Mouse (Mus musculus): Measurements from ENCODE around the gene Il4i1. TPM values are rescaled to one million over a fixed set of nuclear protein-coding genes. Genes with fewer than 3 reads are reported as not detected.
"Not testable (repeated sequence)": the region's sequence is repeated elsewhere in the genome, so short reads cannot be mapped to it uniquely, and the experiment has no call there.

Gene Il4i1
- total RNA-seq, 2 experiments from 2014 or later = 2.3 to 2.6 TPM

DNA sequence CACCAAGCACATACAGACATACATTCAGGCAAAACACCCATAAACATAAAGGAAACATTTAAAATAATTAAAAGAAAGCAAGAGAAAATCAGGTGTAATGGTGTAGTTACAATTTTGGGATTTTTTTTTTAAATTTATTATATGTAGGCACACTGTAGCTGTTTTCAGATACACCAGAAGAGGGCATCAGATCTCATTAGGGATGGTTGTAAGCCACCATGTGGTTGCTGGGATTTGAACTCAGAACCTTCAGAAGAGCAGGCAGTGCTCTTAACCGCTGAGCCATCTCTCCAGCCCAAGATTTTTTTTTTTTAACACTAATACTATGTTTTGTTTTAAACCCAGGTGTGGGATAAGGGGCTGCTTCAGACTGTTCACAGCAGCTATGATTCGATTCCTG lies 55.6 kb downstream of the Il4i1 start:
- DNase-seq; intact Hi-C loops (cut with DNase I; ENCODE audit: low total_unique reads): not testable (repeated sequence)

DNA sequence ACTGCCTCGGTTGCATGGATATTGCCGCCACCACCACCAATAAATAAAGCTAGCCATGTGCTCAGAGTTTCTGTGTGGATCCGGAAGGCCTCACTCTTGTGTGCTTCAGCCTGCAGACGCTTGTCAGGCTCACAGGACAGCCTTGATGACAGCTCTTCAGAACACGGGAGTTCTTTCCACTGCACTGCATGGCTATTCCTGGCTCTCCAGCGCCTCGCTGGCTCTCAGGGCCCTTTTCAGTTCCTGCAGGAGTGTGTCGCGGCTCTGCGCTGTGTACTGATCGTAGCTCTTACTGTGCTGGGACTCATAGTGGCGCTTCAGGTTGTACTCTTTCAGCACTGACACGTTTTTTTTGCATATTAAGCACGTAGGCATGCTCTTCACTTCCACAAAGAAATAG lies 61.6 kb downstream of the Il4i1 start:
- DNase-seq = no peak
- intact Hi-C loops (cut with DNase I; ENCODE audit: low total_unique reads) = no loop called here

DNA sequence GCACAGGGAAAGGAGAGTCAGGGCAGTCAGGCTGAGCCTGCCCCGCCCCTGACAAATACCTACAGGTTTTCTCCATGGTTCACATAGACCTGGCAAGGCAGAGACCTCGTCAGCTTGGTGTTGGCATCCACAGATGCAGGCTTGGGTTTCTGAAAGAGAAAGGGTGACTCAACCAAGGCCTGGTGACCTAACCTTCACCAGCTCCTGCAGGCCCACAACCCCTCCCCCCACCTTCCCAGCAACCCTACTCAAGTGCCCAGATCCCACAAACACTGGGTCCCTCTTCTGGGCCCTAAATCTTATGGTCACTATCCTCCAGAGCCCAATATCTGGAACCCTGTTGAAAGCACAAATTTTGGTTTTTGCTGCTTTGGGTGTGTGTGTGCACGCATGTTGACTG lies 66.8 kb downstream of the Il4i1 start:
- intact Hi-C loops (cut with DNase I; ENCODE audit: low total_unique reads) = no loop called here
- DNase-seq = no peak

DNA sequence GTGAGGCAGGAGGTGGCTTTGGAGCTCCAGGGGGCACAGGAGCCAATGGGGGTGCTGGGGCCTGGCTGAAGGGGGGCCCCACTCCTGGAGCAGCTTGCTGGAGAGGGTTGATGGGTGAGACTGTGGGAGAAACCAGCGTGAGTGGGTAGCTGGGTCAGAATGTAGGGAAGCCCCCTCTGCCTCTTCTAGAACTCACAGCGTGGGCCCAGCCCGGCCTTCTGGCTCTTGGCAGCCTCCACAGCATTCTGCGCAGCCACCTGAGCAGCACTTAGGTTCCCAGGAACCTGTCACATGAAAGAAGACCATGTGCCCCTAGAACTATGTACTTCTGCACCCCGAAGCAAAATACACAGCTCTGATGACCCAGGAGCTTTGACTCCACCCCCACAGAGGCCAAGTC lies 68.5 kb downstream of the Il4i1 start:
- no peak for DNase-seq
- intact Hi-C loops (cut with DNase I; ENCODE audit: low total_unique reads) = no loop called here

DNA sequence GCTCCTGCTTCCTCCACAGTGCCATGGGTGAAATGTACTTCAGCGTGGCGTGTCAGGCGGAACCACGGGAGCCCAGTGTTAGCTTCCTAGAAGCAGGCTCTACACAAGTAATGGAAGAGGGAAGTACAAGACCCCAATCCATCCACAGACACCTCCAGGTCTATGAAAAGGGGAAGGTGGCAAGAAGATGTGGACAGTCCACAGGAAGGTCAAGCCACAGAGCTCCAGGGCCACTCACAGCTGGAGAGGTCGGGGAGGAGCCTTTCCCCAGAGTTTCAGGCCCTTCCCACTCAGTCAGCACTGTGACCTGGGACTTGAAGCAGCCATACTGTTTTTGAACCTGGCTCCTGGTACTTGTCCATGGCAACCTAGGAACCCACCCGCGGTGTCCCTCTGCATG lies 70.8 kb downstream of the Il4i1 start:
- DNase-seq = no peak
- intact Hi-C loops (cut with DNase I; ENCODE audit: low total_unique reads) = no loop called here

DNA sequence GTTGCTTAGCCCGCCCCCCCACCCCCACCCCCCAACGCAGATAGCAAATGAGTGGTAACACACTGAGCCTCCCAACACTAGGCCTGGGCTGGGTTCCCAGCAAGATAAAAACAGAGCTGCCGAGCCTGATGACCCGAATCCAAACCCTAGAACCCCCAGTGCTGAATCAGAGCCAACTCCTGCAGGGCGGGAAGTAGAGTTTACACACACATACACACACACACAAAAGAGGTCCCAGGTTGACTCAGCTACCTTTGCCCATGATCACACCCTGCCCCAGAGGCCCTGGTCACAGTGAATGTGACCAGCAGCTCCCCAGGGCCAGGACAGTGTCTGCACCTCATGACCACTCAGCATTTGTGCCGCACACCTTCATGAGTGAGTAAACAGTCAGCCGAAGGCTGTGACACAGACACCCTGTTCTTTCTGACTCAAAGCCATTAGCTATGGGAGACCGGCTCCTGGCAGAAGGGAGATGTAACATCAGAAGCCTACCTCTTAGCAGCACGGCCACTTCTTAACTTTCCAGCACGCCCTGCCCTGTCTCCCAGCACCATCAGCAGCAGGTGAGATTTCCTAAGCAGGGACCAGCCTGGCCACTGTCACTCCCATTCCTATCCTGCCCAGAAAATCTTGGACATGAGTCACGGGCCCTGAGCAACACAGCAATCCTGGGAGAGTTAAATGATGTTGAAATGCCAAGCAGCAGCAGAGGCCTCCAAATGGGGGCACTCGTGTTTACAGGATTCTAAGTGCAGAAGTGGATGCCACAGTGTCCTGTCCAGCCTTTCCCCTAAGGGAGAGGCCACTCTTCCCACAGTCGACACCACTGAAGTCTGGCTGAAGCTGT lies 72.3 kb downstream of the Il4i1 start:
- no peak for DNase-seq
- intact Hi-C loops (cut with DNase I; ENCODE audit: low total_unique reads) = no loop called here

DNA sequence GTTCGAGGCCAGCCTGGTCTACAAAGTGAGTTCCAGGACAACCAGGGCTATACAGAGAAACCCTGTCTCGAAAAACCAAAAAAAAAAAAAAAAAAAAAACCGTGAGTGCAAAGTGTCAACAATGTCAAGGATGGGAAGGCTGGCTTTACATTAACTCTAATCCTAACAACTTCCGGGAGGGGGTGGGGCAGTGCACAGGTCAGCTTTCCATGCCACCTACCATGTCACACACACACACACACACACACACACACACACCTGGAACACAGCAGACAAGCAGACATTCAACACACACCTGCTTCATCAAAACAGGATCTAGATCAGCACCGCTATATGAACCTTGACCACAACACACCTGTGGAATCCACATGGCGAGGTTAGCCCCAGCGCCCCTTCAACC lies 74.0 kb downstream of the Il4i1 start:
- DNase-seq = no peak
- intact Hi-C loops (cut with DNase I; ENCODE audit: low total_unique reads) = no loop called here

Small RNA genes within 50 kb of the gene (microRNA-seq; reads per million reads assigned to microRNA genes)
- 0 reads per million in 2 experiments for gene Mir707

Other genes starting within 250 kb of the Il4i1 start
- gene Napsa, start 244.0 kb upstream of the Il4i1 start, total RNA-seq (2021) = not detected
- gene Kcnc3, start 225.7 kb upstream of the Il4i1 start, total RNA-seq (2021) = 1 to 10 TPM; 2.9 to 3.1 TPM
- 10 to 100 TPM; 20.6 to 24.4 TPM for gene Myh14, start 145.5 kb upstream of the Il4i1 start, total RNA-seq (2021)
- not detected for gene Izumo2, start 107.6 kb upstream of the Il4i1 start, total RNA-seq (2021)
- 10 to 100 TPM; 14.5 to 16.2 TPM for gene Vrk3, start 68.0 kb upstream of the Il4i1 start, total RNA-seq (2021)
- under 1 TPM in 1 of 2 experiments, not detected in 1; 0.16 TPM for gene Zfp473, start 65.3 kb upstream of the Il4i1 start, total RNA-seq (2021)
- gene Nup62, start 299 bp upstream of the Il4i1 start, total RNA-seq (2021) = 10 to 100 TPM; 21.2 to 28.1 TPM
- gene Atf5, start 271 bp downstream of the Il4i1 start, total RNA-seq (2021) = 10 to 100 TPM; 54.5 to 62.2 TPM
- 10 to 100 TPM; 85.9 to 86.7 TPM for gene Akt1s1, start 32.6 kb downstream of the Il4i1 start, total RNA-seq (2021)
- gene Tbc1d17, start 32.7 kb downstream of the Il4i1 start, total RNA-seq (2021) = 10 to 100 TPM; 28.2 to 38.9 TPM
- 10 to 100 TPM; 15.1 to 16.6 TPM for gene Pnkp, start 40.8 kb downstream of the Il4i1 start, total RNA-seq (2021)
- 100 to 1,000 TPM; 161 to 167 TPM for gene Ptov1, start 53.4 kb downstream of the Il4i1 start, total RNA-seq (2021)
- gene Med25, start 76.3 kb downstream of the Il4i1 start, total RNA-seq (2021) = 10 to 100 TPM; 48.0 to 49.7 TPM
- gene Fuz, start 79.7 kb downstream of the Il4i1 start, total RNA-seq (2021) = 10 to 100 TPM; 18.8 to 23.4 TPM
- 10 to 100 TPM; 55.4 to 60.8 TPM for gene Ap2a1, start 113.1 kb downstream of the Il4i1 start, total RNA-seq (2021)
- not detected for gene Tsks, start 126.8 kb downstream of the Il4i1 start, total RNA-seq (2021)
- gene Cpt1c, start 158.5 kb downstream of the Il4i1 start, total RNA-seq (2021) = 1 to 10 TPM; 2.3 to 2.7 TPM
- gene Prmt1, start 170.2 kb downstream of the Il4i1 start, total RNA-seq (2021) = 100 to 1,000 TPM; 144 to 227 TPM
- gene Irf3, start 181.3 kb downstream of the Il4i1 start, total RNA-seq (2021) = 10 to 100 TPM; 20.0 to 22.2 TPM
- gene Bcl2l12, start 182.3 kb downstream of the Il4i1 start, total RNA-seq (2021) = 10 to 100 TPM in 1 of 2 experiments, 1 to 10 TPM in 1; 10.0 to 10.6 TPM
- 10 to 100 TPM; 35.6 to 40.1 TPM for gene Scaf1, start 200.0 kb downstream of the Il4i1 start, total RNA-seq (2021)
- gene Rras, start 201.6 kb downstream of the Il4i1 start, total RNA-seq (2021) = 10 to 100 TPM; 43.1 to 53.1 TPM
- gene Prr12, start 236.5 kb downstream of the Il4i1 start, total RNA-seq (2021) = 10 to 100 TPM; 17.9 to 29.6 TPM
- gene Nosip, start 246.0 kb downstream of the Il4i1 start, total RNA-seq (2021) = 10 to 100 TPM; 34.3 to 35.2 TPM
- gene Prrg2, start 246.3 kb downstream of the Il4i1 start, total RNA-seq (2021) = 1 to 10 TPM; 7.2 to 7.6 TPM